24 mouse cellular contexts compared by ENCODE assay signal in genomic region chr6:32321187-32321586, GRCm38 (mm10).
DNase-seq lines count a peak whose midpoint lies in the region; ATAC-seq and TF ChIP-seq lines count a peak whose summit lies in the region.
"Had no signal": no experiment of that assay in that cellular context is flagged by ENCODE, and none has a peak within 500 bp of the region (broad histone marks: within the 10 kb centered on the region; RNA-seq: fewer than 3 reads in every experiment).

No protein-coding gene starts in this region.

- H3K4me1 ChIP-seq in heart, embryonic 10.5 days = 0 out of 2 replicates have a peak, but pooled peaks cover 6% of the 10 kb centered on the region
- H3K4me1 ChIP-seq in limb, embryonic 14.5 days (ENCODE audit: control insufficient read depth, insufficient read depth, low read length) = no peaks in the 10 kb centered on the region
- no peaks in the 10 kb centered on the region for H3K4me1 ChIP-seq in limb, embryonic 10.5 days
- H3K4me1 ChIP-seq in embryonic facial prominence, embryonic 14.5 days (ENCODE audit: control insufficient read depth, insufficient read depth, low read length) = no peaks in the 10 kb centered on the region
- H3K4me1 ChIP-seq: embryonic facial prominence, embryonic 15.5 days; forebrain, embryonic 10.5 days had no signal

- no peaks in the 10 kb centered on the region for H3K36me3 ChIP-seq in heart, embryonic 10.5 days
- H3K36me3 ChIP-seq in limb, embryonic 14.5 days (ENCODE audit: control insufficient read depth, insufficient read depth, low read length) = no peaks in the 10 kb centered on the region
- H3K36me3 ChIP-seq in limb, embryonic 10.5 days = no peaks in the 10 kb centered on the region
- H3K36me3 ChIP-seq in embryonic facial prominence, embryonic 14.5 days (ENCODE audit: control insufficient read depth, insufficient read depth, low read length) = no peaks in the 10 kb centered on the region
- H3K36me3 ChIP-seq: embryonic facial prominence, embryonic 15.5 days; forebrain, embryonic 10.5 days; heart, embryonic 13.5 days; hindbrain, embryonic 15.5 days had no signal

- H3K27me3 ChIP-seq in heart, embryonic 10.5 days (ENCODE audit: insufficient read depth, poor library complexity, severe bottlenecking) = no peaks in the 10 kb centered on the region
- H3K27me3 ChIP-seq in limb, embryonic 14.5 days (ENCODE audit: control insufficient read depth, insufficient read depth, low read length) = no peaks in the 10 kb centered on the region
- H3K27me3 ChIP-seq in limb, embryonic 10.5 days (ENCODE audit: low read depth, poor library complexity, severe bottlenecking) = no peaks in the 10 kb centered on the region
- no peaks in the 10 kb centered on the region for H3K27me3 ChIP-seq in embryonic facial prominence, embryonic 14.5 days (replicated peaks; ENCODE audit: control insufficient read depth, insufficient read depth, low read length)
- H3K27me3 ChIP-seq: embryonic facial prominence, embryonic 15.5 days; heart, embryonic 13.5 days; hindbrain, embryonic 15.5 days; Patski had no signal

- TF ChIP-seq POLR2A in limb, embryonic 14.5 days (IDR thresholded peaks at IDR 0.05; ENCODE audit: borderline replicate concordance, extremely low read depth, insufficient read depth, insufficient read length) = no peak

- ATAC-seq in limb, embryonic 14.5 days (ENCODE audit: low FRiP score, low read depth) = peak; percentile 37
- ATAC-seq in embryonic facial prominence, embryonic 14.5 days (ENCODE audit: low read depth) = peak; percentile 33; the same call in 1 of the 2 replicates
- ATAC-seq: activated CD4-positive, CD25-positive, alpha-beta regulatory T cell, adult 4 months; forebrain, embryonic 14.5 days; intestine, embryonic 16.5 days; Patski had no signal

- H3K4me2 ChIP-seq in limb, embryonic 14.5 days (replicated peaks; ENCODE audit: low read depth, low read length, severe bottlenecking) = no peak overlapping the region
- no peak overlapping the region for H3K4me2 ChIP-seq in embryonic facial prominence, embryonic 14.5 days (ENCODE audit: low read depth, low read length)
- H3K4me2 ChIP-seq: embryonic facial prominence, embryonic 15.5 days; heart, embryonic 13.5 days; hindbrain, embryonic 15.5 days had no signal

- no peak overlapping the region for H3K27ac ChIP-seq in heart, embryonic 10.5 days
- H3K27ac ChIP-seq in limb, embryonic 14.5 days (replicated peaks; ENCODE audit: low read depth, low read length) = no peak overlapping the region
- H3K27ac ChIP-seq in limb, embryonic 10.5 days = no peak overlapping the region
- no peak overlapping the region for H3K27ac ChIP-seq in embryonic facial prominence, embryonic 14.5 days (replicated peaks; ENCODE audit: low read depth, low read length)
- H3K27ac ChIP-seq: embryonic facial prominence, embryonic 15.5 days; forebrain, embryonic 10.5 days; gastrocnemius, adult 2 months; heart, embryonic 13.5 days; hindbrain, embryonic 15.5 days had no signal

- peak; percentile 78 for DNase-seq in heart, embryonic 10.5 days (ENCODE audit: low spot score)
- DNase-seq in heart, postnatal 4 days = no peak
- no peak for DNase-seq in limb, embryonic 14.5 days (ENCODE audit: low spot score)
- no peak for DNase-seq in limb, embryonic 10.5 days (ENCODE audit: low spot score)
- peak; percentile 34 for DNase-seq in embryonic facial prominence, embryonic 14.5 days (ENCODE audit: low spot score)
- no peak for DNase-seq in urinary bladder, postnatal 10 days (ENCODE audit: low spot score)
- no peak for DNase-seq in right cerebral cortex, postnatal 36 days (ENCODE audit: low spot score in 2 of 2)
- DNase-seq: adrenal gland, postnatal 14 days; cerebellum, adult 11-12 months; cerebellum, adult 9-10 months; cerebellum, postnatal 25 days; gastrocnemius, adult 2 months; gastrocnemius, postnatal 36 days; heart, adult 11 months; heart, postnatal 10 days had no signal

- 0 out of 2 replicates have a peak overlapping the region, but pooled peaks have one; percentile 13 for H3K9ac ChIP-seq in limb, embryonic 14.5 days (ENCODE audit: low read depth, low read length, severe bottlenecking)
- no peak overlapping the region for H3K9ac ChIP-seq in embryonic facial prominence, embryonic 14.5 days (ENCODE audit: low read depth, low read length)
- H3K9ac ChIP-seq: embryonic facial prominence, embryonic 15.5 days; heart, embryonic 13.5 days; hindbrain, embryonic 15.5 days had no signal

- 46% methylated on average over 3 of the region's 3 CpGs for WGBS in heart, embryonic 10.5 days
- WGBS in limb, embryonic 14.5 days = 68% methylated on average over 3 of the region's 3 CpGs
- WGBS in limb, embryonic 10.5 days = 75% methylated on average over 3 of the region's 3 CpGs
- WGBS in embryonic facial prominence, embryonic 14.5 days = 36% methylated on average over 3 of the region's 3 CpGs

- no peak overlapping the region for H3K4me3 ChIP-seq in heart, embryonic 10.5 days
- H3K4me3 ChIP-seq in limb, embryonic 14.5 days (replicated peaks; ENCODE audit: low read length) = no peak overlapping the region
- no peak overlapping the region for H3K4me3 ChIP-seq in limb, embryonic 10.5 days
- no peak overlapping the region for H3K4me3 ChIP-seq in embryonic facial prominence, embryonic 14.5 days (ENCODE audit: low read depth, low read length)
- H3K4me3 ChIP-seq: embryonic facial prominence, embryonic 15.5 days; erythroblast, embryonic 14.5 days; forebrain, embryonic 10.5 days; gastrocnemius, adult 2 months; heart, embryonic 13.5 days; hindbrain, embryonic 15.5 days had no signal

- H3K9me3 ChIP-seq in heart, embryonic 10.5 days = no peaks in the 10 kb centered on the region
- H3K9me3 ChIP-seq in limb, embryonic 14.5 days (ENCODE audit: control insufficient read depth, low read length) = no peaks in the 10 kb centered on the region
- no peaks in the 10 kb centered on the region for H3K9me3 ChIP-seq in limb, embryonic 10.5 days (replicated peaks)
- no peaks in the 10 kb centered on the region for H3K9me3 ChIP-seq in embryonic facial prominence, embryonic 14.5 days (ENCODE audit: control insufficient read depth, low read length)
- H3K9me3 ChIP-seq: embryonic facial prominence, embryonic 15.5 days; forebrain, embryonic 10.5 days; heart, embryonic 13.5 days; hindbrain, embryonic 15.5 days had no signal

Comparison
In these comparisons a context has a peak if more than half of its experiments do, and no peak if none do; other contexts are left out.
1. DNase-seq: peak in heart, embryonic 10.5 days (single experiment) and embryonic facial prominence, embryonic 14.5 days (single experiment); none in heart, postnatal 4 days (single experiment), limb, embryonic 14.5 days (single experiment), limb, embryonic 10.5 days (single experiment), urinary bladder, postnatal 10 days (single experiment) and right cerebral cortex, postnatal 36 days (0 of 2).